Mouse (Mus musculus) small intestine, adult 2 months (tissue): ENCODE data around the gene Nr6a1.

Experiments used
- CTCF ChIP-seq: fragments of 200-500 bp; IDR thresholded peaks from 2 replicates; pipeline ENCODE4 v1.5.1; 2012; ENCODE audit warnings: low read depth, mild to moderate bottlenecking, control low read depth, inconsistent platforms, low read length, moderate library complexity, mixed read lengths; ENCODE audit not compliant: insufficient replicate concordance, insufficient read length; ENCODE audit errors: extremely low read depth
- POLR2A ChIP-seq: fragments of 200-500 bp; IDR thresholded peaks from 2 replicates; pipeline ENCODE4 v1.6.1; 2012; ENCODE audit warnings: low read depth, mild to moderate bottlenecking, control low read depth, inconsistent platforms, low read length, moderate library complexity

- TF ChIP-seq CTCF (no peak), POLR2A (no peak)
Observed at GRCm38 (mm10) chr2:38771478-38771797, 156.1 kb downstream of the Nr6a1 start.
